Mouse (Mus musculus): ENCODE data around the gene Slc41a2.

The Slc41a2 gene

DNA sequence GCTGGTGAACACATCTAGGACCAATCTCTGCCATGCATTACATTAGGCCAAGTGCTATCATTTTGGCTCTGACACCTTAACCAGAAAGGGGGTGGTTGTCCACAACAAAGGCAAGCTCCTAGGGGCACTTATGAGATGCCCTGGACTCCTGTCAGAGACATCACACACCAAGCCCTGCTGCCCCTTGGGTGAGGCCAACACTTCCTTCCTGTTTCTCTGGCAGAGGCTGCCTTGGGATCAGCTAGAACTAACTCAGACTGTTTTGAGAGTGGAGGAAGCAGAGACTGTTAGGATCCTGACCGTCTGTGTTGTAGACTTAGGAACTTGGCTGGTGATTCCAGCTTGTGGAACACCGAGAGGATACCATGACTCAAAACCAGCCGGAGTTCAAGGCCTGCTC is 103.7 kb downstream of the Slc41a2 start:
- no peak for DNase-seq (ENCODE audit: extremely low spot score, low spot score)

DNA sequence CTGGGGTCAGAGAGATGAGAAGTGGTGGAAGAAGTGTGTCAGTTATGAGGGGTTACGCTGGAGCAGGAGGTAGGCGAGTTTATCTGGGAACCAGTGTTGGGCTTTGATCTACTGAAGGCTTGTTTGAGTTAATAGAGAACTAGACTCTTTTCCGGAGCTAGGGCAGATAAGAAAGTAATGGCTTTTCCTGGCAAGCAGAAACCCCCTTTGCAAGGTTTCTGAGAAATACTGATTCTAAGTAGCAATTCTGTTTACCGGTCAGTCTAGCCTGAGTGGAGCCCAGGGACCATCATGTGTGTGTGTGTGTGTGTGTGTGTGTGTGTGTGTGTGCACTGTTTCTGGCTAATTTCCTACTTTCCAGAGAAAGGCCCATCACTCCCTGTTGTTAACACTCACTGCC is 109.1 kb downstream of the Slc41a2 start:
- DNase-seq (ENCODE audit: extremely low spot score, low spot score), result no peak

- DNase-seq (ENCODE audit: extremely low spot score, low spot score), result peak; percentile 44
Observed at GRCm38 (mm10) chr10:83224999-83225398, 112.7 kb downstream of the Slc41a2 start.

DNA sequence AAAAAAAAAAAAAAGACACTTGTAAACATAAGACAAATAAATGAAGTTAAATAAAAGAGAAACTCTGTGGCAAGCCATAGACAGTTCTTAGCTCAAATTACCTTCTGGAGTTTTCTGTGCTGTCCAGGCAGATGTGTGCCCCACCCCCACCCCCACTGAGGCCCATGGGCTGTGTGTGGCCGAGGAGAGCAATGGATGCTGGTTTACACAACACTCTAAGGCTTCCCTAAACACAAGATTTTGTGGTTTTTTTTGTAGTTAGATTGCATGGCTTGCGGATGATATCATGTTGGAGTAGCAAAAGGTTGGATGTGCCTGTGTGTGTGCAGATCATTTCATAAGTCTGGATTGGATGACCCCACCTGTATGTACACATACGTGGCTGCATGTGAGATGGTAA is 116.8 kb downstream of the Slc41a2 start:
- DNase-seq (ENCODE audit: extremely low spot score, low spot score), result no peak

GRCm38 (mm10) chr10:83220217-83220616 is 117.5 kb downstream of the Slc41a2 start:
- DNase-seq (ENCODE audit: extremely low spot score, low spot score), result no peak

- DNase-seq (ENCODE audit: extremely low spot score, low spot score), result peak; percentile 68
Observed at GRCm38 (mm10) chr10:83219729-83220128, 118.0 kb downstream of the Slc41a2 start.

DNA sequence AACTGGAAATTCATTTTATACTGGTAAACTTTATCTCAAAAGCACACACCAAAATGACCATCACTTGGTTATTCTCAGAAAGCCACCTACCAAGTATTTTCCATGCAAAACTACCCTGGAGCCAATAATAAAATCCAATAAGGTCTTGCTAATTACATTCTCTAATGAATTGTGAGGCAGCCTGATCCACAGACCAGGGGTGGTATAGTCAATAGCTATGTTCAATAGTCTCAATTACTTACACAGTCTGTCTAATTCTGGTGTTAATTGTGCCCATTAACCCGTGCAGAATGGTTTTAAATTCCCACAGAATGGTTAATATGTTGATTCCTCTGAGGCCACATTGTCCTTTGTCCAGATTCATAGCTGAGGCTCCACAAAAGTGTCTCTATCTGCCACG is 118.9 kb downstream of the Slc41a2 start:
- DNase-seq (ENCODE audit: extremely low spot score, low spot score), result no peak

GRCm38 (mm10) chr10:83217256-83217655 is 120.4 kb downstream of the Slc41a2 start:
- no peak for DNase-seq (ENCODE audit: extremely low spot score, low spot score)

GRCm38 (mm10) chr10:83215559-83215958 is 122.1 kb downstream of the Slc41a2 start:
- no peak for DNase-seq (ENCODE audit: extremely low spot score, low spot score)

- no peak for DNase-seq (ENCODE audit: extremely low spot score, low spot score)
Observed at GRCm38 (mm10) chr10:83212618-83213017, 125.1 kb downstream of the Slc41a2 start.

- no peak for DNase-seq (ENCODE audit: extremely low spot score, low spot score)
Observed at GRCm38 (mm10) chr10:83210968-83211583, 126.6 kb downstream of the Slc41a2 start.

DNA sequence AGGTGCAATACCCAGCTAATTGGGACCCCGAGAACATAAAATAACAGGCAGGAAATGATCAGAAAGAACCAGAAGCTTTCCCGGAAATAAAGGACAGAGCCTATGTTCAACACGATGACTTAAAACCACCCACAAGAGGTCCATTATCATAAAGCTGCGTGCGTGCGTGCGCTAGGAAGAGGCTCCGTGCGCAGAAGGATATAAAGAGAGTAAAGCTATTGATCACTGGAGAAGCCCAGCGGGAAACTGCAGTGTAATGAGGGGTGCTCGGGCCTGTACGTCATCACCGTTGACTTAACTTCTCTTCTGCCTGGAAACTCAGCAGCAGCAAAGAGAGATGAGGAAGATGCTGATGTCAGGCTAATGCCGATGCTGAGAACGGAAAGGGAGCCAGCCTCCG is 127.6 kb downstream of the Slc41a2 start:
- no peak for DNase-seq (ENCODE audit: extremely low spot score, low spot score)

DNA sequence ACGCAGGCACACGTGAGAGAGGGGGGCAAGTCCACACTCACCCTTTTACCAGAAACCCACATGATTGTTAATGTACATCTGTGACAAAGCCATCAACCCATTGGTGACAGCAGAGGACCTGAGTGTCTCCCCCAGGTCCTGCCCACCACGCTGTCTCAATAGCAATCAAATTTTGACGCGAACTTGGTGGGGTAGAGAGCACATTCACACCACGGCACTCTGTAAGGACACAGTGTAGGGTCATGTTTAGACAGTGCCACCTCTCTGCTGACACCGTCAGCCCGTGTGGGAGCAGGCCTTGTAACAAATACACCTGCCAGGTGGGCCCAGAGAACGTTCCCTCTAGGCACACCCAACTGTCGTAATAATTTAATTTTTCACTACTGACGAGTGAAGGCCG is 128.3 kb downstream of the Slc41a2 start:
- DNase-seq (ENCODE audit: extremely low spot score, low spot score), result no peak

DNA sequence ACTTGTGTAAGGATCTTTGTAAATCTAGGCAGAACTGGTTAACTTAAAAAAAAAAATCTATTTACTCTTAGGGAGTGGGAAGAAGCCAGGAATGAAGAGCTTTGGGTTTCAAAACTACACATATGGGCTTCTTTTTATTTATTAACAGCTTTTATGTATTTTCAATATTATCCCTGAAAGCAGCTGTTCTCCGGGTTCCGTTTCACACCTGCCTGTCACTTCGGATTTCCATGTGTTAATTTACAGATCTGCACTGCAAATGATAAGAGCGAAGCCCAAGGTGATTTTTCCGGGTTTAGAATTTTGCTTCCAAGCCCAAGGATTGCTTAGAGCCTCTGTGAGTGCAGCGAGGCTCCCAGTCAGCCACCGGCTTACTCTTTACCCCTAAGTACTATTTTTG is 129.2 kb downstream of the Slc41a2 start:
- no peak for DNase-seq (ENCODE audit: extremely low spot score, low spot score)

- DNase-seq (ENCODE audit: extremely low spot score, low spot score), result no peak
Observed at GRCm38 (mm10) chr10:83202906-83203702, 134.6 kb downstream of the Slc41a2 start.

DNA sequence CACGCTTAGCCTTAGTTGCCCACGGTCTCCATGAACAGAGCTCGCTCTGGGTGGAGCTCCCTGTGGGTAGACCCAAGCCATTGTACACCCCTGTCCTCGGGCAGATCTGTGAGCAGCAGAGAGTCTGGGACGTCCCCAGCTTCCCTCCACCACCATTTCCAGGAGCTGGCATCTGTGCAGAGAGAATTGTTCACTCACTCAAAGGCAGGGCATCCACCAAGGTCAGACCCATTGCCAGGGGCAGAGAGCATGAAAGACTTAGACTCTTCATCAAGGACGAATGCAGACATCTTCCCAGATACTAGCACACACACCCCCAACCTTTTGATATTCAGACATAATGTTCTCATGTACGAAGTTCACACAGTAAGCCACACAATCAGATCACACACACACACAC is 136.2 kb downstream of the Slc41a2 start:
- no peak for DNase-seq (ENCODE audit: extremely low spot score, low spot score)

GRCm38 (mm10) chr10:83199290-83199689 is 138.4 kb downstream of the Slc41a2 start:
- DNase-seq (ENCODE audit: extremely low spot score, low spot score), result no peak

GRCm38 (mm10) chr10:83198692-83199091 is 139.0 kb downstream of the Slc41a2 start:
- DNase-seq (ENCODE audit: extremely low spot score, low spot score), result no peak

DNA sequence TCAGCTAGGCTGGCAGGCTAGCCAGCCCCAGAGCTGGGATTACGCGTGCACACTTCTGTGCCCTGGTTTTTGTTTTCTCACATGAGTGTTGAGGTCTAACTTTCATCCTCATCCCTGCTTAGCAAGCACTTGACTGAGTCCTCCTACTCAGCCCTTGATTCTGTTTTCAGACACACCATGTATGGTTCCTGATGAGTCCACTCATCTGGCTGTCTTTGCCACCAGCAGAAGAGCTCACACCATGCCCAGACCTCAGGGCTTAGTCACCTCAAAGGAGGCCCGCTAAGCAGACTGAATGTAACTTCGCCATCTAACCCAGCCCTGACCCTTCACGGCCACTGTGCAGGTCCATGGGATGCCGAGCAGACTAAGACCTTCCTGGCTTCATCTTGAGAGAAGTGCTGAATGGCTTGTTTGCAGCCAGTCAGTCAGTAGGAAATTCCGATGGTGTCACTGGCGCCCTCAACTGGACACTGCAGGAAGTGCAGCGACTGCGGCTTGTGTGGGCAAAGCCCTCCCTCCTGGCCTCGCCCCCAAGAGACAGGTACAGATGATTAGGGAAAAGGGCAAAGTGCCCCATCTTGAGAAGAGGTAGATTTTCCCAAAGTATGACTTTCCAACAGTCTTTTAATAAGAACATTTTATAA is 139.9 kb downstream of the Slc41a2 start:
- DNase-seq (ENCODE audit: extremely low spot score, low spot score), result peak; percentile 82

DNA sequence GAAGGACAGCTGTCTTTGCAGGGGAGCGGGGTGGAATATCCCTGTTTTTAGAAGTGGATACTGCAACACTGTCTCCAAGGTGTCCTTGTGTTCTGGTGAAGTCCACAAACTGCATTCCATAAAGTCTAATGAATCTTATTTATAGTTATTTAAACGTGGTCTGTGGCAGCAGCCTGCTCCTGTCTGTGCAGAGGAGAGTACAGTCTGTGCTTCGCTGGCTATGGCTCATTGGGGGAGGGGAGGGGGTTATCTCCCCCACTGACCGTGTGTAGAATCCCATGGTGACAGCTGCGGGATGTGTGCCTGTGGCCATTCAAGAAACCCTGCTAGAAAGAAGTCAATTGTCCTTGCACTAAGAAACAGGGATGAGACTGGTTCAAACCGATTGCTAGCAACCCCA is 145.7 kb downstream of the Slc41a2 start:
- DNase-seq (ENCODE audit: extremely low spot score, low spot score), result no peak

GRCm38 (mm10) chr10:83191476-83191875 is 146.2 kb downstream of the Slc41a2 start:
- no peak for DNase-seq (ENCODE audit: extremely low spot score, low spot score)

- DNase-seq (ENCODE audit: extremely low spot score, low spot score), result no peak
Observed at GRCm38 (mm10) chr10:83189071-83189470, 148.6 kb downstream of the Slc41a2 start.

GRCm38 (mm10) chr10:83186984-83187383 is 150.7 kb downstream of the Slc41a2 start:
- no peak for DNase-seq (ENCODE audit: extremely low spot score, low spot score)

Measured in neural tube, embryonic 10.5 days (tissue).